Mouse (Mus musculus) liver, adult 2 months (tissue): ENCODE data around the gene Apbb2. TPM values are rescaled to one million over a fixed set of nuclear protein-coding genes. Genes with fewer than 3 reads are reported as not detected.

Source experiments
- DNase-seq: peaks from one replicate; pipeline ENCODE4 v3.0.0-alpha.2; 2011; ENCODE audit warnings: low read depth, low spot score; ENCODE audit errors: extremely low read depth
- H3K27ac ChIP-seq: fragments of 200-500 bp; replicated peaks from 2 replicates; pipeline ENCODE4 v1.5.1; 2012; ENCODE audit warnings: low read depth, mild to moderate bottlenecking, control low read depth, inconsistent platforms, low read length; ENCODE audit not compliant: insufficient read depth
- H3K27me3 ChIP-seq: fragments of 200-500 bp; 2 replicates; pipeline ENCODE4 v1.6.1; 2012; ENCODE audit warnings: mild to moderate bottlenecking, moderate library complexity, low read length, inconsistent platforms; ENCODE audit not compliant: control insufficient read depth, insufficient read depth
- H3K36me3 ChIP-seq: fragments of 200-500 bp; 2 replicates; pipeline ENCODE4 v1.6.1; 2012; ENCODE audit warnings: low read length, inconsistent platforms; ENCODE audit not compliant: control insufficient read depth, insufficient read depth
- H3K4me1 ChIP-seq: fragments of 200-500 bp; 2 replicates; pipeline ENCODE4 v1.6.1; 2011; ENCODE audit warnings: low read length; ENCODE audit not compliant: control insufficient read depth, insufficient read depth
- H3K4me3 ChIP-seq: fragments of 200-500 bp; 2 replicates; pipeline ENCODE4 v1.5.1; 2011; ENCODE audit warnings: low read depth, mild to moderate bottlenecking, control low read depth, low read length, moderate library complexity; ENCODE audit not compliant: insufficient read depth
- H3K79me2 ChIP-seq: fragments of 200-500 bp; 2 replicates; pipeline ENCODE4 v1.6.1; 2012; ENCODE audit warnings: inconsistent platforms, mild to moderate bottlenecking, low read length, moderate library complexity; ENCODE audit not compliant: control insufficient read depth, insufficient read depth
- H3K9ac ChIP-seq: fragments of 200-500 bp; 2 replicates; pipeline ENCODE4 v1.6.1; 2012; ENCODE audit warnings: low read depth, mild to moderate bottlenecking, control low read depth, inconsistent platforms, low read length
- CTCF ChIP-seq: fragments of 200-500 bp; IDR thresholded peaks from 2 replicates; pipeline ENCODE4 v1.5.1; 2011; ENCODE audit warnings: low read depth, low read length, control low read depth
- POLR2A ChIP-seq: fragments of 200-500 bp; IDR thresholded peaks from 2 replicates; pipeline ENCODE4 v1.6.1; 2011; ENCODE audit warnings: low read length, control low read depth; ENCODE audit not compliant: insufficient read depth; ENCODE audit errors: extremely low read depth
- WGBS: fragments of 180-500 bp; shearing (Covaris S2); methylation state at CpG from one replicate; pipeline ENCODE4 v1.1.7; 2018; 5-methylcytosine and 5-hydroxymethylcytosine counted together
- polyA plus RNA-seq: library from polyadenylated mRNA; depleted of rRNA; stranded (reverse); fragments of >200 nt; gene quantifications from 2 replicates; pipeline ENCODE4 v1.2.3, GENCODE M21; 2012
- total RNA-seq: library from RNA; depleted of rRNA; stranded (reverse); fragments of >200 nt; gene quantifications from 2 replicates; pipeline ENCODE4 v1.2.3, GENCODE M21; 2014

The Apbb2 gene
- total and polyA plus RNA-seq, 2 experiments, result 1.4 to 5.3 TPM

DNA sequence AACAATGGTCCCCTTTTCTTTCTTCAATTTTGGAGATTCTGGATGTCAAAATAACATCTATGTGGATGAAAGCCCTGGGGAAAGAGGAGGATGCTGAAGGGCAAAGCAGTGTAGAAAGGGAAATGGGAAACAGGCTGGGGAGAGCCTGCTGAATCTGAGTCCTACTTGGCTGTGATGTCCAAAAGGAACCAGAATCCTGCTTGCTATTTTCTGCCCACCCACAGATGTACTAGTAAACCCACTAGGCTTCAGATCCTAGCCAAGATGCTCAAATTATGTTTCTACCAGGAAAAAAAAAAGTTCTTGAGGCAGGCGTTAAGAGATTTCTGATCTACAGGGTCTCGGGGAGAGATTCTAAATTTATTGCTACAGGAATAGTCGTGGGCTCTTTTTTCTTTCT is 205.8 kb downstream of the Apbb2 start:
- Histone ChIP-seq H3K27ac (no peak overlapping the region), H3K4me1 (no peaks in the 10 kb centered on the region), H3K36me3 (no peaks in the 10 kb centered on the region), H3K79me2 (no peaks in the 10 kb centered on the region), H3K4me3 (no peak overlapping the region), H3K27me3 (no peaks in the 10 kb centered on the region), H3K9ac (no peak overlapping the region)
- no peak for DNase-seq
- 96% methylated on average over 3 of the region's 3 CpGs for WGBS
- TF ChIP-seq CTCF, result no peak
- no peak for TF ChIP-seq POLR2A

DNA sequence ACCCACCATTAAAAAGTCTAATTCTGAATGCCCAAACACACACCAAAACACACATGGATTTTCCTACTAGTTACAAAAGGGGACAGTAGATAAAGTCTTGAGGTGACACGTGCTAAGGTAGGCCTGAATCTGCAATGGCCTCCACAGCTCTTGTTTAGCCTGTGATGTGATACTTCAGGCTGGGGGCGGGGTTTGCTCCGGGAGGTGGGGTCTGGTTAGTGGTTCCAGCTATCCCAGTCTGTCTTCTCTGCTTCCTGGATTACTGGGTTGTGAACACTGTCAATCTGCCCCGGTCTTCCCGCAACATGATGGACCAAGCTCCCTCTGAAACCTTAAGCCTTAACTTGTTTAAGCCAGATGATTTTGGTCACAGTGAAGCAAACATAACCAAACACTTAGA is 210.0 kb downstream of the Apbb2 start:
- H3K36me3 ChIP-seq, result no peaks in the 10 kb centered on the region
- WGBS, result 85% methylated on average over 5 of the region's 5 CpGs

DNA sequence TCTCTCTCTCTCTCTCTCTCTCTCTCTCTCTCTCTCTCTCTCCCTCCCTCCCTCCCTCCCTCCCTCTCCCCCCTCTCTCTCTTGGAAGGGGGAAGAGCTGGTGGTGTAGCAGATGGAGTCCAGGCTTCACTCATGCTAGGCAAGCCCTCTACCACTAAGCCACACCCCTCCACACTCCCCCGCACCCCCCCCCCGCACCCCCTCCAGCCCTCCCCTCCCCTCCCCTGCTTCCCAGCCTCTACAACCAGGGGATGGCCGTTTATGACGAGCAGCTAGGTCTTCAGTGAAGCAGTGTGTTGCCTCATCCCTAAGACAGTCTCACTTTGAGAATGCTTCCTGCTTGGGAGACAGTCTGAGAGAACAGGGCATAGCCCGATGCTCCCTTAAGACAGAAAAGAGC is 210.6 kb downstream of the Apbb2 start:
- Histone ChIP-seq H3K27me3 (no peaks in the 10 kb centered on the region), H3K79me2 (no peaks in the 10 kb centered on the region), H3K9ac (no peak overlapping the region), H3K4me3 (no peak overlapping the region), H3K4me1 (no peaks in the 10 kb centered on the region), H3K27ac (no peak overlapping the region), H3K36me3 (no peaks in the 10 kb centered on the region)
- no peak for DNase-seq
- TF ChIP-seq POLR2A (no peak), CTCF (no peak)
- 66% methylated on average over 5 of the region's 5 CpGs for WGBS

More for the DNA sequence above, 210.0 kb downstream of the Apbb2 start:
- Histone ChIP-seq H3K9ac (no peak overlapping the region), H3K27me3 (no peaks in the 10 kb centered on the region), H3K4me3 (no peak overlapping the region), H3K4me1 (no peaks in the 10 kb centered on the region), H3K79me2 (no peaks in the 10 kb centered on the region), H3K27ac (no peak overlapping the region)
- TF ChIP-seq POLR2A, result no peak
- TF ChIP-seq CTCF, result no peak
- DNase-seq, result no peak

DNA sequence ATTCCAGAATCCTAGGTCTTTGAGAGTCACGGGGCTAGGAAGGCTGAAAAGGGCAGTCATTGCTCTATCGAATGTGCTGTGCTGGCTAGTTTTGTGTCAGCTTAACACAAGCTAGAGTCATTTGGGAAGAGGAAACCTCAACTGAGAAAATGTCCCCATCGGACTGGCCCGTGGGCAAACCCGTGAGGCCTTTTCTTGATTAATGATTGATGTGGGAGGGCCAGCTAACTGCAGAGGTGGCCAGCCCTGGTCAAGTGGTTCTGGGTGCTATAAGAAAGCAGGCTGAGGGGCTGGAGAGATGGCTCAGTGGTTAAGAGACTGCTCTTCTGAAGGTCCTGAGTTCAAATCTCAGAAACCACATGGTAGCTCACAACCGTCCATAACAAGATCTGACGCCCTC is 212.2 kb downstream of the Apbb2 start:
- H3K27ac ChIP-seq, result no peak overlapping the region
- TF ChIP-seq CTCF, result no peak
- TF ChIP-seq POLR2A, result no peak
- no peaks in the 10 kb centered on the region for H3K79me2 ChIP-seq

DNA sequence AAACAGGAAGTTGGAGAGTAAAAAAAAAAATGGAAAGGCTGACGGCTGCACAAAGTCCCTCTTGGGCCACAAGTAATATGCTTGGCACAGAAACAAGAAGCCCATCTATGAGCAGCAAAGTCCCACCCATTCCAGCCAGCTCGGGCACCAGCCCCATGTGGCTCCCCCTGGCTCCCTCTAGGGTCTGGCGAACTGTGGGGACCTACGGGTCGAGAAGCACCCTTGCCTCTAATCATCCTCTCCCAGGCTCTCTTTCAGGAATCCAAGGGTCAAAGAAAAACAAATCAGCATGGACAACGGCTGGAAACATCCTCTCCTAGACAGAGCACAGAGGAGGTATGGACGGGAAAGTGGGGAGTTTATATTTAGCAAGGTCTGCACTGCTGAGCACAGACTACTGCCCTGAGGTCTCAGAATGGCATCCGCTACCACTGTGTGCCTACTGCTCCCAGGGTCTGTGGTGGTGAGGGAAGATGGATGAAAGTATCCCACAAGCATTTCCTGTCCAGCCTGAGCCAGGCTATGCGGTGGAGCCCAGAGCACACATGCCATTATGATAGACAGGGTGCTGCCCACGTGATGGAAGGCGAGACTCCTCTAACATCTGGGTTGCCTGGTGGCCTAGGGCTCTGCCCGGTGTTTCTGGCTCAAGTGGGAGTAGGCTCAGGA is 212.7 kb downstream of the Apbb2 start:
- DNase-seq, result no peak
- H3K27ac ChIP-seq, result no peak overlapping the region
- H3K4me3 ChIP-seq, result no peak overlapping the region
- H3K9ac ChIP-seq, result no peak overlapping the region
- H3K27me3 ChIP-seq, result no peaks in the 10 kb centered on the region
- H3K36me3 ChIP-seq, result no peaks in the 10 kb centered on the region
- no peaks in the 10 kb centered on the region for H3K4me1 ChIP-seq
- WGBS, result 76% methylated on average over 12 of the region's 12 CpGs
- H3K79me2 ChIP-seq, result no peaks in the 10 kb centered on the region
- TF ChIP-seq CTCF (no peak), POLR2A (no peak)

More for the DNA sequence above, 212.2 kb downstream of the Apbb2 start:
- H3K36me3 ChIP-seq, result no peaks in the 10 kb centered on the region
- no peak overlapping the region for H3K4me3 ChIP-seq
- no peak for DNase-seq
- no peaks in the 10 kb centered on the region for H3K4me1 ChIP-seq
- WGBS, result 81% methylated on average over 7 of the region's 7 CpGs
- H3K27me3 ChIP-seq, result no peaks in the 10 kb centered on the region
- H3K9ac ChIP-seq, result no peak overlapping the region

DNA sequence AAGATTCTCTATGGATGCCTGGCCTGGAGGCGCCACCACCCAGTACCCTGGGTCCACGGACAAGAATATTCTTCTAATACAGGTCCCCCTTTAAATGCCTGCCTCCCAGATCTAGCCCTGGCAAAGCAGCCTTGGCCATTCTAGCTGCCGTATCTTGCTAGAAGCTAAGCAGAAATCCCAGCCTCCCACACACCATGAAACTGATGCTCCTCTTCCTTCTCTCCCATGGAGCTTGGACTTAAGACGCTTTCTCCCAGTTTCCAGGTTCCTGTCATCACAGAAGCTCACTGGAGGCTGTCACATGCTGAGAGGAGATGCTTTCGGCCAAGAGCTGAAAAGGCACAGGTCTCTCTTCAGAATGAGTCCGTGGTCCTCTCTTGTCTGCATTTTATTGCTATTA is 213.3 kb downstream of the Apbb2 start:
- Histone ChIP-seq H3K9ac (no peak overlapping the region), H3K4me1 (no peaks in the 10 kb centered on the region), H3K27ac (no peak overlapping the region), H3K4me3 (no peak overlapping the region), H3K79me2 (no peaks in the 10 kb centered on the region), H3K27me3 (no peaks in the 10 kb centered on the region), H3K36me3 (no peaks in the 10 kb centered on the region)
- WGBS, result 87% methylated on average over 6 of the region's 6 CpGs
- DNase-seq, result no peak
- no peak for TF ChIP-seq POLR2A
- TF ChIP-seq CTCF, result no peak
